8 mouse cellular contexts compared by ENCODE assay signal in the genomic region with DNA sequence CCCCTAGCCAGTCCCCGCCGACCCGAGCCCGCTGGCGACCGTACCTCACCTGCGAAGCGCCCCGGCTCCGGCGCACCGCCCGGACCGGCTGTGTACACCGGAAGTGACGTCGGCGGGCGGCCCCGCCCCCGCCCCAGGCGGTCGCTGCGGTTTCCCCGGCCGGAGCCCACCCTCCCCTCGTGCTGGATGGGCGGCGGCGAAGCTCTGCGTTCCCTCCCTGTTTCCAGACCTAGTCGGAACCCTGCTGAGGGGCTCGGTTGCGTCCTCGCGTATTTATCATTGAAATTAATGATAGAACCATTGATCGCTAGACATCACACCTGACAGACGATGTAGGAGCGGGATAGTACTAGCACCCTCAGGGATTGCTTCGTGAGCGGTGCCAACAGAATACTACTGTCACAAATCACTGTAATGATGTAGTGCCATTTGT. TPM values are rescaled to one million over a fixed set of nuclear protein-coding genes. Genes with fewer than 3 reads are reported as not detected.
A peak's percentile ranks its signal among the peaks of the same experiment; 100 is the strongest.
DNase-seq lines count a peak whose midpoint lies in the region; ATAC-seq lines count a peak whose summit lies in the region.

A gene (minus strand): TSS at position 109 of the 433 bp plus-strand sequence.

- H3K4me2 ChIP-seq in heart, embryonic 14.5 days (ENCODE audit: low read length) = peak within 1 kb of the TSS; percentile 73
- peak within 1 kb of the TSS; percentile 83 for H3K4me2 ChIP-seq in liver, embryonic 13.5 days
- H3K4me2 ChIP-seq in stomach, embryonic 16.5 days (ENCODE audit: low read depth, low read length) = peak within 1 kb of the TSS; percentile 81

- DNase-seq in CD4-positive helper T cell, adult 2 months (ENCODE audit: low read depth, low spot score) = peak; percentile 89
- peak; percentile 65 for DNase-seq in brain, embryonic 18.5 days (ENCODE audit: low read depth, low spot score)
- DNase-seq in kidney, postnatal 14 days = peak; percentile 94
- peak; percentile 78 for DNase-seq in liver, embryonic 13.5 days
- peak; percentile 94 for DNase-seq in neural tube, embryonic 10.5 days (ENCODE audit: extremely low spot score, low spot score)

- ATAC-seq in erythroid progenitor cell, adult 5-6 weeks (replicated peaks; ENCODE audit: low FRiP score, poor library complexity, severe bottlenecking) = peak; percentile 89
- peak; percentile 89 for ATAC-seq in heart, embryonic 14.5 days (ENCODE audit: insufficient number of reproducible peaks, insufficient read depth, low FRiP score, low read depth)
- ATAC-seq in liver, embryonic 13.5 days (ENCODE audit: low read depth) = peak; percentile 87
- ATAC-seq in stomach, embryonic 16.5 days (ENCODE audit: insufficient read depth, low FRiP score) = peak; percentile 90

- H3K4me1 ChIP-seq in heart, embryonic 14.5 days (ENCODE audit: control insufficient read depth in 2 of 2, insufficient read depth in 2 of 2, low read length in 2 of 2) = peaks cover 8 to 33% of the 10 kb centered on the region in 2 experiments
- H3K4me1 ChIP-seq in liver, embryonic 13.5 days (replicated peaks) = peaks cover 44% of the 10 kb centered on the region
- peaks cover 9% of the 10 kb centered on the region; the same call in 1 of the 2 replicates for H3K4me1 ChIP-seq in stomach, embryonic 16.5 days (ENCODE audit: control insufficient read depth, insufficient read depth, low read length)

- H3K27me3 ChIP-seq in heart, embryonic 14.5 days (ENCODE audit: control insufficient read depth, insufficient read depth, low read length) = no peaks in the 10 kb centered on the region
- H3K27me3 ChIP-seq in liver, embryonic 13.5 days = no peaks in the 10 kb centered on the region
- no peaks in the 10 kb centered on the region for H3K27me3 ChIP-seq in stomach, embryonic 16.5 days (ENCODE audit: control insufficient read depth, insufficient read depth, low read length)

- H3K9ac ChIP-seq in heart, embryonic 14.5 days (ENCODE audit: low read length) = peak within 1 kb of the TSS; percentile 86
- H3K9ac ChIP-seq in liver, embryonic 13.5 days = peak within 1 kb of the TSS; percentile 97
- H3K9ac ChIP-seq in stomach, embryonic 16.5 days (ENCODE audit: low read length) = peak within 1 kb of the TSS; percentile 97

- peaks cover 4% of the 10 kb centered on the region; the same call in 1 of the 2 replicates for H3K36me3 ChIP-seq in heart, embryonic 14.5 days (ENCODE audit: control insufficient read depth, insufficient read depth, low read length)
- H3K36me3 ChIP-seq in liver, embryonic 13.5 days = no peaks in the 10 kb centered on the region; the same call in 1 of the 2 replicates
- H3K36me3 ChIP-seq in stomach, embryonic 16.5 days (ENCODE audit: control insufficient read depth, insufficient read depth, low read length) = no peaks in the 10 kb centered on the region

- H3K9me3 ChIP-seq in heart, embryonic 14.5 days (ENCODE audit: control insufficient read depth, low read length) = no peaks in the 10 kb centered on the region
- no peaks in the 10 kb centered on the region for H3K9me3 ChIP-seq in liver, embryonic 13.5 days (replicated peaks)
- no peaks in the 10 kb centered on the region for H3K9me3 ChIP-seq in stomach, embryonic 16.5 days (replicated peaks; ENCODE audit: control insufficient read depth, low read length)

- under 1% methylated on average over 41 of the region's 41 CpGs for WGBS in heart, embryonic 14.5 days
- WGBS in liver, embryonic 13.5 days (ENCODE audit: insufficient replicate concordance) = under 1% methylated on average over 41 of the region's 41 CpGs
- under 1% methylated on average over 41 of the region's 41 CpGs for WGBS in stomach, embryonic 16.5 days

- peak within 1 kb of the TSS; percentile 82 to 92 for H3K4me3 ChIP-seq in heart, embryonic 14.5 days (ENCODE audit: control insufficient read depth in 1 of 2, insufficient read depth in 1 of 2, low read depth in 1 of 2, low read length in 2 of 2)
- H3K4me3 ChIP-seq in liver, embryonic 13.5 days (replicated peaks) = peak within 1 kb of the TSS; percentile 100
- peak within 1 kb of the TSS; percentile 91 for H3K4me3 ChIP-seq in stomach, embryonic 16.5 days (replicated peaks; ENCODE audit: low read length)

- peak within 1 kb of the TSS; percentile 86 to 95 for H3K27ac ChIP-seq in heart, embryonic 14.5 days (replicated peaks in 1 of 2; ENCODE audit: control insufficient read depth in 1 of 2, insufficient read depth in 1 of 2, low read depth in 2 of 2, low read length in 2 of 2)
- H3K27ac ChIP-seq in liver, embryonic 13.5 days = peak within 1 kb of the TSS; percentile 97
- H3K27ac ChIP-seq in stomach, embryonic 16.5 days (ENCODE audit: low read length) = peak within 1 kb of the TSS; percentile 84

RNA-seq across cellular contexts. Expression of the gene that starts here (rescaled TPM):
- total RNA-seq in erythroid progenitor cell, adult 5-6 weeks (2015; ENCODE audit: low replicate concordance) = 44.0 and 52.8 TPM in 2 replicates
- total RNA-seq in erythroid progenitor cell, adult 5-6 weeks (2017; ENCODE audit: low replicate concordance) = 32.6 and 35.5 TPM in 2 replicates
- 40.5 and 44.9 TPM in 2 replicates for polyA plus RNA-seq in heart, embryonic 14.5 days (2014; fragmentation: Nextera tagmentation; extraction: Ambion mirVana)
- 11.0 and 19.0 TPM in 2 replicates for polyA plus RNA-seq in liver, embryonic 13.5 days (2015; fragmentation: Nextera tagmentation; extraction: Ambion mirVana)
- 30.4 and 32.8 TPM in 2 replicates for polyA plus RNA-seq in stomach, embryonic 16.5 days (2015; fragmentation: Nextera tagmentation; extraction: Ambion mirVana)

Comparison
In these comparisons a context has a peak if more than half of its experiments do, and no peak if none do; other contexts are left out.
1. Peak in every context shown above with its lines: DNase-seq, ATAC-seq, H3K4me3 ChIP-seq and H3K27ac ChIP-seq.